Mouse (Mus musculus): ENCODE data around the gene Rps6ka3. TPM values are rescaled to one million over a fixed set of nuclear protein-coding genes. Genes with fewer than 3 reads are reported as not detected.

Rps6ka3 gene
- polyA plus RNA-seq, 1 experiment from 2014 or later = 8.9 TPM

DNA sequence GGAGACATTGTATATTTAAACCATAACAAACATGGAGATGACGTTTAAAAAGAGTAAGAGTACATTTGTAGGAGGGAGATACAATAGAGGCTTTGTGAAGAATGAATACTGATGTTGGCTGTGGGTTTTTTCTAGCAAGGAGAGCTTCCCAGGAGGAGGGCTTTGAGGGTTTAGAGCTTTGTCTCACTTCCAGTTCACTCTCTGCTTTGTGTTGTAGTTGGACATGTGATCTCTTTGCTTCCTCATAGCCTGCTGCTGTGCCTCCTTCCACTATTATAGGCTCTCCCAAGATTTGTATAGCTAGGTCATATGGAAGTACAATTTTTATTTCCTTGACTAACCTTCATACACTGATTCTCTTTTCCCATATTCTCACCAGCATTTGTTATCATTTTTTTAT, 27.2 kb downstream of the Rps6ka3 start:
- Histone ChIP-seq H3K27me3 (ENCODE audit: control insufficient read depth, insufficient read depth, low read length) (no peaks in the 10 kb centered on the region), H3K4me1 (replicated peaks; ENCODE audit: control insufficient read depth, insufficient read depth, low read length) (no peaks in the 10 kb centered on the region), H3K4me3 (ENCODE audit: low read depth, low read length) (no peak overlapping the region), H3K9ac (ENCODE audit: low read depth, low read length) (no peak overlapping the region), H3K9me3 (ENCODE audit: control insufficient read depth, low read length) (no peaks in the 10 kb centered on the region), H3K4me2 (replicated peaks; ENCODE audit: low read depth, low read length) (no peak overlapping the region), H3K36me3 (ENCODE audit: control insufficient read depth, insufficient read depth, low read length) (no peaks in the 10 kb centered on the region), H3K27ac (ENCODE audit: low read depth, low read length) (no peak overlapping the region)
- DNase-seq (ENCODE audit: low spot score) (no peak), ATAC-seq (ENCODE audit: low FRiP score) (no peak)
- WGBS = 19% methylated on average over 1 of the region's 1 CpGs

DNA sequence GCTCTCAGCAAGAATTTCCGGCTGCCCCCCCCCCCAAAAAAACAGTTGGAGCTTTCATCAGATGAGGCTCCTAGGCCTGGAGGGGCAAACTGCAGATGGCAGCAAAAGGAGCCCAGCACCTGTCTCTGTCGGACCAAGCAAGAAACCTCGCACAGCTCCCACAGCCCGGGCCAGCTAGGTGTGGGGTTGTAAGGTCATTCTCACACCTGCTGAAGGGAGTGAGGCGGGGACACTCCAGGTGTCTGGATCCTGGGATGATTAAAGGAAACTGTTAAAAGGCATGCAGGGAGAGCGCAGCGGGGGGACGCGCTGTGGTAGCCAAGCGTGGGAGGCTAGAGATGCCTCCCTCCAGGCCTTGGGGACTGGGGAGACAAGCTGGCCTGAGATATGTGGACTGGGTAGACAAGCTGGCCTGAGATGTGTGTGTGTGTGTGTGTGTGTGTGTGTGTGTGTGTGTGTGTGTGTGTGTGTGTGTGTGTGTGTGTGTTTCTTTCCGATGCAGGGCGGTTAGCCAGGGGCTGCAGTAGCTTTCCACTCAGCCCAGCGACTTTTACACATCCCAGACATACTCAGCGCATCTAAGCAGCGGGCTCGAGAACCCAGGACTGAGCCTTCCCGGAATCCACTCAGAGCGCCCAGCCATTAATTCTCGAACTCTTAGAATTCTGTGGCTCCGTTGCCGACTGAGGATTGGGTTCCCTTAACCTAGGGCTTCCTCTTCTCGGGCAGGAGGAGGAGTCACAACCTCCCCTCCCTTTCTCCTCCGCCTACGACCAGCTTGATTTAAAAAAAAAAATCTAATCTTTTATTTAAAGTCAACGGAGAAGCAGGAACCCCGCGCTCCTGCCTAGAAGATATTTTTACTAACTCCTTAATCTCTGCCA, 44.1 kb downstream of the Rps6ka3 start:
- Histone ChIP-seq H3K27ac (ENCODE audit: low read depth, low read length) (0 out of 2 replicates have a peak overlapping the region, but pooled peaks have one; percentile 71), H3K4me3 (ENCODE audit: low read depth, low read length) (peak overlapping the region; percentile 68), H3K9me3 (ENCODE audit: control insufficient read depth, low read length) (no peaks in the 10 kb centered on the region), H3K36me3 (ENCODE audit: control insufficient read depth, insufficient read depth, low read length) (no peaks in the 10 kb centered on the region), H3K27me3 (ENCODE audit: control insufficient read depth, insufficient read depth, low read length) (no peaks in the 10 kb centered on the region; the same call in 1 of the 2 replicates), H3K4me2 (replicated peaks; ENCODE audit: low read depth, low read length) (peak overlapping the region; percentile 45), H3K9ac (ENCODE audit: low read depth, low read length) (no peak overlapping the region), H3K4me1 (replicated peaks; ENCODE audit: control insufficient read depth, insufficient read depth, low read length) (no peaks in the 10 kb centered on the region)
- DNase-seq (ENCODE audit: low spot score) (peak; percentile 31), ATAC-seq (ENCODE audit: low FRiP score) (peak; percentile 3; the same call in 1 of the 2 replicates)
- 29% methylated on average over 27 of the region's 27 CpGs for WGBS

DNA sequence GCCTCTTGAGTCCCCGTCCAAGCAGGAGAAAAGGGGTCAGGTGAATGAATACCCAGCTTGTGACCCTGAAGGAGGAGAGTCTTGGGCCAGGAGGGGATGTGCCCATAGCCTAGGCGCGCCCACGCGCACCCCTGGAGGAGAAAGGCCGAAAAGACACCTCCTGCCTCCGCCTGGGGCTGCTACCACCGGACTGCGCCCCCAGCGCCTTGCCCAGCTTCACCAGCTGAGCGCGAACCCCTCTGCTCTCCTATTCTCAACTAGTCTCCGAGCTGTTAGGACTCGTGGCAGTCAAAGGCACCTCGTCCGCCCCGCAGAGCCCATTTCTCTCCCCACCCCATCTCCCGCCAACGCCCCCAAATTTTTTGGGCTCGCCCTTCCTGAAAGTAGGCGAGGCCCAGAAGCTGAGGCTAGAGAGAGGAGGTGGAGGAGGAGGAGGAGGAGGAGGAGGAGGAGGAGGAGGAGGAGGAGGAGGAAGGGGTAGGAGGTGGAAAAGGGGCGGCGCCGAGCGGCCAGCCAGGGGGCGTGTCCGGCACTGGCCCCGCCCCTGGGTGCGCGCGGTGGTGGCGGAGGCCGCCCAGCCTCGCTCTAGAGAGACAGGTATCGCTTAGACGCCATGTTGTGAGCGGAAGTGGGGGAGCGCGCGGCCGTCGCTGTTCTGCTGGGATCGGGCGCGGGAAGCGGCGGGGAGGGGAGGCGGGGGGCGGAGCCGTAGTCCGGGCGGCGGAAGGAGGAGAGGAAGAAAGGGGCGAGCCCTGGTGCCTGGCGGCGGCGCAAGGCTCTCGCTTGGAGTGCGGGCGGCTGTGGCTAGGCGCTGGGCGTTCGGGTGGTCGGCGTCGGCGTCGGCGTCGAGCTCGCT, 45.2 kb downstream of the Rps6ka3 start:
- Histone ChIP-seq H3K27me3 (ENCODE audit: control insufficient read depth, insufficient read depth, low read length) (no peaks in the 10 kb centered on the region; the same call in 1 of the 2 replicates), H3K27ac (ENCODE audit: low read depth, low read length) (peak overlapping the region; percentile 89), H3K4me2 (replicated peaks; ENCODE audit: low read depth, low read length) (peak overlapping the region; percentile 54), H3K4me3 (ENCODE audit: low read depth, low read length) (peak overlapping the region; percentile 68), H3K9ac (ENCODE audit: low read depth, low read length) (peak overlapping the region; percentile 73), H3K4me1 (replicated peaks; ENCODE audit: control insufficient read depth, insufficient read depth, low read length) (no peaks in the 10 kb centered on the region), H3K36me3 (ENCODE audit: control insufficient read depth, insufficient read depth, low read length) (no peaks in the 10 kb centered on the region), H3K9me3 (ENCODE audit: control insufficient read depth, low read length) (no peaks in the 10 kb centered on the region)
- 18% methylated on average over 14 of the region's 71 CpGs for WGBS
- ATAC-seq (ENCODE audit: low FRiP score) (peak; percentile 97), DNase-seq (ENCODE audit: low spot score) (peak; percentile 85)

DNA sequence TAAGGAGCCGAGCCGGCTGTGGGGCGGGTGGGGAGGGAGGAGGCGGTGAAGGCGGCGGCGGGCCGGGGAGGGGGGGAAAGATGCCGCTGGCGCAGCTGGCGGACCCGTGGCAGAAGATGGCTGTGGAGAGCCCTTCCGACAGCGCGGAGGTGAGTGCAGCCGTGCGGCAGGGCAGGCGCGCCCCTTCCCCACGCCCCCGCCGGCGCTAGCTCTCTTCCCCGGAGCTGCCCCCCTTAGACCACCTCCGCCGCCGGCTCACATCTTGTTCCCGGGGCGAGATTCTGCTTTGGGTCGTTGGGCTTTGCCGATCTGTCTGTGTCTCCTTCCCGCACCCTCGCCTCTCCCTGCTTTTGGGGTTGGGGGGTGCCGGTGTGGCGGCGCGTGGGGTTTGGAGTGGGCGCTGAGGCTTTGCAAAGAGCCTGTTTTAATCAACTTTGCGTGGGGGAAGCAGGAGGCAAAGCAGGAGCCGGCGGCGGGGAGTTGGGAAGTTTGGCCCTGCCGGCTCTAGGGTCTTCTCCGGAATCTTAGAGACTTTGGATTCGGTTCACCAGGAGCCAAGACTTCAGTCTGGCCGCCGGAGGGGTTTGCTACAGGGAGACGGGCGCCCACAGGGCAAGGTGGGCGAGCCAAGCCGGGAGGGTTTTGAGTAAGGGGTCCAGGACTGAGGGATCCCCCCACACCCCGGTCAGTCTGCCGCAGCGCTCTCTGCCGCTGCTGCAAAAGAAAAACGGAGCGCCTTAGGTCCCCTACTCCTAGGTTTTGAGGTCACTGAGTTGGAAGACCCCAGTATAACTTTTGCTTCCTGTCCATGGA, 46.1 kb downstream of the Rps6ka3 start:
- peak; percentile 26 for DNase-seq (ENCODE audit: low spot score)
- peak overlapping the region; percentile 73 for H3K9ac ChIP-seq (ENCODE audit: low read depth, low read length)
- ATAC-seq (ENCODE audit: low FRiP score) = peak; percentile 46
- no peaks in the 10 kb centered on the region for H3K36me3 ChIP-seq (ENCODE audit: control insufficient read depth, insufficient read depth, low read length)
- H3K4me1 ChIP-seq (replicated peaks; ENCODE audit: control insufficient read depth, insufficient read depth, low read length) = no peaks in the 10 kb centered on the region
- no peaks in the 10 kb centered on the region; the same call in 1 of the 2 replicates for H3K27me3 ChIP-seq (ENCODE audit: control insufficient read depth, insufficient read depth, low read length)
- H3K9me3 ChIP-seq (ENCODE audit: control insufficient read depth, low read length) = no peaks in the 10 kb centered on the region
- 10% methylated on average over 25 of the region's 57 CpGs for WGBS
- H3K4me2 ChIP-seq (replicated peaks; ENCODE audit: low read depth, low read length) = peak overlapping the region; percentile 54
- H3K4me3 ChIP-seq (ENCODE audit: low read depth, low read length) = peak overlapping the region; percentile 68
- peak overlapping the region; percentile 89 for H3K27ac ChIP-seq (ENCODE audit: low read depth, low read length)

DNA sequence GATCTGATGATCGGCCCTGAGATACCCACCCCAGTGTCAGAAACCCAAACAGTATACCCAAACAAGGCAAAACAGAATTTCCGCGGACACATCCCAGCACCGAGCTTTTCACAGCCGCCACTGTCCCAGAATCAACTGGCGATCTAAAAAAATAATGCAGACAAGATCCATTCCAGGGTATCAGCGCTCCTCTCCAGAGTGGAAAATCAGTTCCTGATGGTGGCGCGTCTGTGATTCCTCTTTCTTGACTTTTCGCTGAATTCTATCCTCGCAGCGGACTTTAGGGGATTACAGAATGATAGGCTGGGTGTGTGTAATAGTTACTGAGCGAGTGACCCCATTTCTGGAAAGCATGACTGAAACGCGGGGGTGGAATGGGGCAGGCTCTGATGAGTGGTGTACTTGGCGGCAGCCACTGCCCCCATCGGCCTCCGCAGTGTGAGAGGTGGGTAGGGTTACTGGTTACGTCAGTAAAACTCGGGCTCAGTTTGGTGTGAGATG, 46.9 kb downstream of the Rps6ka3 start:
- no peak overlapping the region for H3K27ac ChIP-seq (ENCODE audit: low read depth, low read length)
- no peaks in the 10 kb centered on the region for H3K9me3 ChIP-seq (ENCODE audit: control insufficient read depth, low read length)
- 15% methylated on average over 20 of the region's 20 CpGs for WGBS
- ATAC-seq (ENCODE audit: low FRiP score) = no peak
- H3K36me3 ChIP-seq (ENCODE audit: control insufficient read depth, insufficient read depth, low read length) = no peaks in the 10 kb centered on the region
- peak overlapping the region; percentile 73; the same call in 1 of the 2 replicates for H3K9ac ChIP-seq (ENCODE audit: low read depth, low read length)
- no peaks in the 10 kb centered on the region for H3K4me1 ChIP-seq (replicated peaks; ENCODE audit: control insufficient read depth, insufficient read depth, low read length)
- no peaks in the 10 kb centered on the region; the same call in 1 of the 2 replicates for H3K27me3 ChIP-seq (ENCODE audit: control insufficient read depth, insufficient read depth, low read length)
- H3K4me2 ChIP-seq (replicated peaks; ENCODE audit: low read depth, low read length) = peak overlapping the region; percentile 54
- peak overlapping the region; percentile 68 for H3K4me3 ChIP-seq (ENCODE audit: low read depth, low read length)
- peak; percentile 33 for DNase-seq (ENCODE audit: low spot score)

DNA sequence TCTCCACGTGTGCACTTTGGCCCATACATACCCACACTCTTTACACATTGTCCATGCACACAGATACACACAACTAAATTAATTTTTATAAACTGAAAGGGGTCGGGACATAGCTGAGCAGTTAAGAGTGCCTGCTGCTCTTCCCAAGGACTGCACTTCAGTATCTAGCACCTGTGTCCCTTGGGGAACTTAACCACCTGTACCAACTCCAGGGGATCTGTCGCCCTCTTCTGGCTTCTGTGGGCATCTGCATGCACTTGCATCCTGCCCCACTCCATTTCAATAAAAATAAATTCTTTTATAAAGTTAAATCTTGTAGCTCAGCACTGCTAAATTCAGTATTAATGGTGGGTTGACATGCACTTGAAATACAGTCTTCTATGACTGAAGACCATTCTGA, 54.6 kb downstream of the Rps6ka3 start:
- no peak overlapping the region for H3K9ac ChIP-seq (ENCODE audit: low read depth, low read length)
- no peak overlapping the region for H3K4me2 ChIP-seq (replicated peaks; ENCODE audit: low read depth, low read length)
- ATAC-seq (ENCODE audit: low FRiP score) (no peak), DNase-seq (ENCODE audit: low spot score) (peak; percentile 3)
- H3K27me3 ChIP-seq (ENCODE audit: control insufficient read depth, insufficient read depth, low read length) = no peaks in the 10 kb centered on the region
- H3K27ac ChIP-seq (ENCODE audit: low read depth, low read length) = no peak overlapping the region
- H3K36me3 ChIP-seq (ENCODE audit: control insufficient read depth, insufficient read depth, low read length) = no peaks in the 10 kb centered on the region
- no peak overlapping the region for H3K4me3 ChIP-seq (ENCODE audit: low read depth, low read length)
- WGBS = 42% methylated on average over 3 of the region's 3 CpGs
- no peaks in the 10 kb centered on the region for H3K9me3 ChIP-seq (ENCODE audit: control insufficient read depth, low read length)
- no peaks in the 10 kb centered on the region for H3K4me1 ChIP-seq (replicated peaks; ENCODE audit: control insufficient read depth, insufficient read depth, low read length)

DNA sequence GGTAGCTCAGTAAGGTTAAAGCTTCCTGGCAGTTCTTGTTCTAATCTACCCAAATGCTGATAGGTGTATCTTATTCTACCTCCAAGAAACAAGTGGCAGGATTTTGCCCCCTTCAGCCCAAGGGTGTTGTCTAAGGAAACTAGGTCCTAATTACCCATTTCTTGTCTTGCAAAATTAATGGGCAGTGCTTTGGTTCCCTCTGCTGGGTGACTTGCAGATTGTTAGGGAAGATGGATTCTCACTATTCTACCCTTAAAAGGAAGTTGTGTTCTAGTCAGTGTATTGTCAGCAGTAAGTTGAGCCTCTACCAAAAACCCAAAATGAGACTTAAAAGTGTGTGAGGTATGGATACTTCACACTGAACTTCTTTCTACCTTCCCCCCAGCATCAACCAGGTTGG, 59.0 kb downstream of the Rps6ka3 start:
- DNase-seq (ENCODE audit: low spot score) (peak; percentile 15), ATAC-seq (ENCODE audit: low FRiP score) (no peak)
- H3K4me2 ChIP-seq (replicated peaks; ENCODE audit: low read depth, low read length) = no peak overlapping the region
- H3K9me3 ChIP-seq (ENCODE audit: control insufficient read depth, low read length) = no peaks in the 10 kb centered on the region
- no peaks in the 10 kb centered on the region for H3K27me3 ChIP-seq (ENCODE audit: control insufficient read depth, insufficient read depth, low read length)
- no peak overlapping the region for H3K9ac ChIP-seq (ENCODE audit: low read depth, low read length)
- H3K27ac ChIP-seq (ENCODE audit: low read depth, low read length) = no peak overlapping the region
- no peak overlapping the region for H3K4me3 ChIP-seq (ENCODE audit: low read depth, low read length)
- H3K36me3 ChIP-seq (ENCODE audit: control insufficient read depth, insufficient read depth, low read length) = no peaks in the 10 kb centered on the region
- no peaks in the 10 kb centered on the region for H3K4me1 ChIP-seq (replicated peaks; ENCODE audit: control insufficient read depth, insufficient read depth, low read length)

DNA sequence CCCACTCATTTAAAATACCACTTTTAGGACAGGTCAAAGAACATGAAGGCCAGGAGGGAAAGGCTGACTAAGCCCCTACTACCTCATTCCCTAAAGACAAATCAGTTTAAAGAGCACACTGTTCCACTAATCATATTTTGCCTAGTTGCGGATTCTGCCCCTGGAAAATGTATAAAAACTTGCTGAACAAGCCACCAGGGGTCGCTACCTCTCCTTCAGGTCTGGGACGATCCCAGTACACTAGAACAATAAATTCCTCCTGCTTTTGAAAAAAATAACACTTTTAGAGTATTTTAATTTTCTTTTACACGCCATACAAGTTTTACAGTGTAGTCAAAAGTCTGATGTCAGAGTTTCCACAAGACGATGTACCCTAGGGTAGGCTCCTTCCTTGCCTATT, 76.7 kb downstream of the Rps6ka3 start:
- Histone ChIP-seq H3K4me1 (replicated peaks; ENCODE audit: control insufficient read depth, insufficient read depth, low read length) (no peaks in the 10 kb centered on the region), H3K4me3 (ENCODE audit: low read depth, low read length) (no peak overlapping the region), H3K9ac (ENCODE audit: low read depth, low read length) (no peak overlapping the region), H3K4me2 (replicated peaks; ENCODE audit: low read depth, low read length) (no peak overlapping the region), H3K36me3 (ENCODE audit: control insufficient read depth, insufficient read depth, low read length) (no peaks in the 10 kb centered on the region), H3K27ac (ENCODE audit: low read depth, low read length) (no peak overlapping the region), H3K27me3 (ENCODE audit: control insufficient read depth, insufficient read depth, low read length) (no peaks in the 10 kb centered on the region), H3K9me3 (ENCODE audit: control insufficient read depth, low read length) (no peaks in the 10 kb centered on the region)
- ATAC-seq (ENCODE audit: low FRiP score) (no peak), DNase-seq (ENCODE audit: low spot score) (peak; percentile 14)
- WGBS = 67% methylated on average over 5 of the region's 5 CpGs
